Comparison of ENCODE assay signal across 18 mouse cellular contexts in the genomic region with DNA sequence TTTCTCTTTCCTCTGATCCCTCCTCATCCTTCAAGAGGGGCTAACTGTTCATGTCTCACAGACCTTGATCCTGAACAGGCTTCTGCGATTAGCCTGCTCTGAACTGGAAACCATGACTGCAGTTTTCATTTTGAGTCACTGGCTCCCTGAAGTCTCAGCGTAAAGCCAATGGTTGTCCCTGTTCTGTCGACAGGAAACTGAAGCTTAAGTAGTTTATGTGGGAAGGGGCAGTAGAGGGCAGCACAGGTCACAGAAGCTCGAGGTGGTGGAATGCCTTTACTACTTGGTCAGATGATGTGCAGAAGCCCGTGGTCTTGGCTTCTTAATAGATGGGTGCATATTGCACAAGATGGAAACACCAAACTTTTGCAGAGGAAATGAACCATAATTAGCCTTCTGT. TPM values are rescaled to one million over a fixed set of nuclear protein-coding genes. Genes with fewer than 3 reads are reported as not detected.
DNase-seq lines count a peak whose midpoint lies in the region; ATAC-seq and TF ChIP-seq lines count a peak whose summit lies in the region.
"Had no signal": no experiment of that assay in that cellular context is flagged by ENCODE, and none has a peak within 500 bp of the region (broad histone marks: within the 10 kb centered on the region; RNA-seq: fewer than 3 reads in every experiment).

No protein-coding gene starts in this region.

- H3K4me1 ChIP-seq in forebrain, postnatal 0 days (ENCODE audit: insufficient read depth) = no peaks in the 10 kb centered on the region
- H3K4me1 ChIP-seq: forebrain, embryonic 15.5 days; hindbrain, embryonic 15.5 days; liver, embryonic 13.5 days; midbrain, embryonic 13.5 days had no signal

- no peaks in the 10 kb centered on the region for H3K27me3 ChIP-seq in splenic B cell, adult 2 months (ENCODE audit: control insufficient read depth, insufficient read depth, low read length, poor library complexity, severe bottlenecking)
- no peaks in the 10 kb centered on the region for H3K27me3 ChIP-seq in forebrain, postnatal 0 days (ENCODE audit: insufficient read depth, low read length)
- H3K27me3 ChIP-seq: forebrain, embryonic 15.5 days; heart, embryonic 15.5 days; hindbrain, embryonic 15.5 days; midbrain, embryonic 13.5 days had no signal

- peak; percentile 85 for DNase-seq in heart, adult 11 months
- DNase-seq in heart, adult 9 months (ENCODE audit: low spot score in 2 of 2) = no peak
- DNase-seq in layer of hippocampus, adult 2 months (ENCODE audit: low spot score in 2 of 2) = no peak
- DNase-seq in layer of hippocampus, postnatal 10 days (ENCODE audit: low spot score in 2 of 2) = no peak
- peak; percentile 52 for DNase-seq in embryo, embryonic 10.5 days (ENCODE audit: low spot score)
- peak; percentile 36 for DNase-seq in splenic B cell, adult 2 months (ENCODE audit: low read depth, low spot score)
- no peak for DNase-seq in forebrain, postnatal 0 days
- DNase-seq in left cerebral cortex, adult 18-20 months (ENCODE audit: low spot score in 2 of 2) = no peak
- DNase-seq: adrenal gland, postnatal 14 days; cerebellum, postnatal 14 days; gastrocnemius, postnatal 14 days; liver, embryonic 13.5 days; right cerebral cortex, postnatal 25 days; thymus, adult 2 months had no signal

- TF ChIP-seq CTCF in layer of hippocampus, adult 2 months (conservative IDR thresholded peaks at IDR 0.05) = peak; percentile 21; the same call in 1 of the 2 replicates
- no peak for TF ChIP-seq CTCF in forebrain, postnatal 0 days (IDR thresholded peaks at IDR 0.05; ENCODE audit: low read depth)

- WGBS in forebrain, postnatal 0 days = 39% methylated on average over 5 of the region's 5 CpGs

- no peak overlapping the region for H3K9ac ChIP-seq in forebrain, postnatal 0 days
- H3K9ac ChIP-seq: forebrain, embryonic 15.5 days; heart, embryonic 15.5 days; hindbrain, embryonic 15.5 days; liver, embryonic 13.5 days; midbrain, embryonic 13.5 days had no signal

- no peak for ATAC-seq in forebrain, postnatal 0 days
- ATAC-seq: forebrain, embryonic 15.5 days; midbrain, embryonic 13.5 days had no signal

- no peaks in the 10 kb centered on the region for H3K36me3 ChIP-seq in splenic B cell, adult 2 months (ENCODE audit: control insufficient read depth, insufficient read depth, low read length, poor library complexity, severe bottlenecking)
- H3K36me3 ChIP-seq in forebrain, postnatal 0 days (ENCODE audit: insufficient read depth) = no peaks in the 10 kb centered on the region
- H3K36me3 ChIP-seq: forebrain, embryonic 15.5 days; heart, embryonic 15.5 days; hindbrain, embryonic 15.5 days; liver, embryonic 13.5 days; midbrain, embryonic 13.5 days had no signal

- H3K4me3 ChIP-seq in layer of hippocampus, adult 2 months = no peak overlapping the region
- no peak overlapping the region for H3K4me3 ChIP-seq in forebrain, postnatal 0 days (ENCODE audit: low read depth, low read length)
- H3K4me3 ChIP-seq: forebrain, embryonic 15.5 days; heart, embryonic 15.5 days; hindbrain, embryonic 15.5 days; liver, embryonic 13.5 days; midbrain, embryonic 13.5 days had no signal

- H3K9me3 ChIP-seq in forebrain, postnatal 0 days (ENCODE audit: low read length) = no peaks in the 10 kb centered on the region
- H3K9me3 ChIP-seq: forebrain, embryonic 15.5 days; heart, embryonic 15.5 days; hindbrain, embryonic 15.5 days; liver, embryonic 13.5 days; midbrain, embryonic 13.5 days had no signal

- H3K4me2 ChIP-seq in forebrain, postnatal 0 days (ENCODE audit: low read depth) = no peak overlapping the region
- H3K4me2 ChIP-seq: forebrain, embryonic 15.5 days; heart, embryonic 15.5 days; hindbrain, embryonic 15.5 days; liver, embryonic 13.5 days; midbrain, embryonic 13.5 days had no signal

- H3K27ac ChIP-seq in layer of hippocampus, adult 2 months = no peak overlapping the region
- no peak overlapping the region for H3K27ac ChIP-seq in forebrain, postnatal 0 days (ENCODE audit: low read depth, low read length)
- H3K27ac ChIP-seq: forebrain, embryonic 15.5 days; heart, embryonic 15.5 days; hindbrain, embryonic 15.5 days; liver, embryonic 13.5 days; midbrain, embryonic 13.5 days had no signal

RNA-seq across cellular contexts. Expression of gene Tmem72, which starts 4.7 kb away (rescaled TPM):
- under 1 TPM; 0.59 to 0.82 TPM for total RNA-seq in layer of hippocampus, adult 2 months (2021)
- total RNA-seq in layer of hippocampus, postnatal 10 days (2021) = 1 to 10 TPM in 1 of 2 experiments, under 1 TPM in 1; 0.18 to 4.4 TPM
- total RNA-seq in forebrain, postnatal 0 days (2014; rRNA removed) = 0.52 and 0.77 TPM in 2 replicates
- 1.3 and 1.9 TPM in 2 replicates for polyA plus RNA-seq in forebrain, postnatal 0 days (2015; fragmentation: Nextera tagmentation; extraction: Ambion mirVana)
- total RNA-seq in left cerebral cortex, adult 18-20 months (2021) = under 1 TPM; 0.16 to 0.33 TPM

RNA-seq across cellular contexts. Expression of gene Rassf4, which starts 38.3 kb away (rescaled TPM):
- 1 to 10 TPM; 3.8 to 6.0 TPM for total RNA-seq in layer of hippocampus, adult 2 months (2021)
- total RNA-seq in layer of hippocampus, postnatal 10 days (2021) = 1 to 10 TPM; 4.3 to 4.8 TPM
- total RNA-seq in forebrain, postnatal 0 days (2014; rRNA removed) = 2.2 and 2.8 TPM in 2 replicates
- polyA plus RNA-seq in forebrain, postnatal 0 days (2015; fragmentation: Nextera tagmentation; extraction: Ambion mirVana) = 4.5 and 6.5 TPM in 2 replicates
- total RNA-seq in left cerebral cortex, adult 18-20 months (2021) = 1 to 10 TPM; 4.5 to 5.5 TPM

Comparison
In these comparisons a context has a peak if more than half of its experiments do, and no peak if none do; other contexts are left out.
1. DNase-seq: peak in heart, adult 11 months (single experiment), embryo, embryonic 10.5 days (single experiment) and splenic B cell, adult 2 months (single experiment); none in heart, adult 9 months (0 of 2), layer of hippocampus, adult 2 months (0 of 2), layer of hippocampus, postnatal 10 days (0 of 2), forebrain, postnatal 0 days (single experiment) and left cerebral cortex, adult 18-20 months (0 of 2).